Mouse (Mus musculus): ENCODE data around the gene Ak4. TPM values are rescaled to one million over a fixed set of nuclear protein-coding genes. Genes with fewer than 3 reads are reported as not detected.
"Not testable (repeated sequence)": the region's sequence is repeated elsewhere in the genome, so short reads cannot be mapped to it uniquely, and the experiment has no call there.

The Ak4 gene
- total and polyA plus RNA-seq, 2 experiments from 2014 or later: 5.3 to 18.4 TPM

DNA sequence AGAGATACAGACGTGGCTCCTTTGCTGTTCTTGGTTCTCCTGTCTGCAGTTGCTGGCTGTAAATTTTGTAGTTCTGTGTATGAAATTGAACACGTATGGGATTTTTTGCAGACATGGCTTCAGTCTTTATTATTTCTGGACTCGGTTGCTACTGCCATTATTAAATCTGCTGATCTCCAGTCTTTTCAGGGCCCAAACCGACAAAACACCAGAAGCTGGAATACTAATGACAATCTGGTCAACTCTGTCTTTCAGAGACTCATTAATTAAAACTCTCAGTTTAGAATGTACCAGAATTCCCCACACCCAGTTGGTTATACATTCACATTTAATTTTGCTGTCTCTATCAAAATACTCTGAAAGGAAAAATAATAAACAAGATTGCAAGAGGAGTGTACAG is 42.2 kb upstream of the Ak4 start:
- Histone ChIP-seq H3K9ac (replicated peaks; ENCODE audit: low read depth, low read length) (no peak overlapping the region), H3K27me3 (ENCODE audit: control insufficient read depth, insufficient read depth, low read length) (no peaks in the 10 kb centered on the region), H3K36me3 (replicated peaks; ENCODE audit: control insufficient read depth, insufficient read depth, low read length) (no peaks in the 10 kb centered on the region), H3K4me1 (ENCODE audit: control insufficient read depth, insufficient read depth) (no peaks in the 10 kb centered on the region), H3K27ac (ENCODE audit: low read depth) (no peak overlapping the region), H3K4me3 (ENCODE audit: low read depth, low read length) (no peak overlapping the region), H3K4me2 (ENCODE audit: low read depth, low read length) (no peak overlapping the region), H3K9me3 (replicated peaks; ENCODE audit: control insufficient read depth, low read length) (no peaks in the 10 kb centered on the region)
- WGBS: 80% methylated on average over 4 of the region's 4 CpGs
- no peak for DNase-seq (ENCODE audit: low spot score)
- TF ChIP-seq CTCF (IDR thresholded peaks at IDR 0.05; ENCODE audit: low read depth) (no peak), EP300 (IDR thresholded peaks at IDR 0.05; ENCODE audit: low read depth) (no peak)
- ATAC-seq (ENCODE audit: insufficient read depth, low read depth): no peak

GRCm38 (mm10) chr4:101378241-101378640 is 40.8 kb upstream of the Ak4 start:
- Histone ChIP-seq H3K36me3 (replicated peaks; ENCODE audit: control insufficient read depth, insufficient read depth, low read length) (no peaks in the 10 kb centered on the region), H3K9ac (replicated peaks; ENCODE audit: low read depth, low read length) (no peak overlapping the region), H3K4me1 (ENCODE audit: control insufficient read depth, insufficient read depth) (no peaks in the 10 kb centered on the region), H3K9me3 (replicated peaks; ENCODE audit: control insufficient read depth, low read length) (no peaks in the 10 kb centered on the region), H3K4me2 (ENCODE audit: low read depth, low read length) (no peak overlapping the region), H3K27ac (ENCODE audit: low read depth) (no peak overlapping the region), H3K4me3 (ENCODE audit: low read depth, low read length) (no peak overlapping the region), H3K27me3 (ENCODE audit: control insufficient read depth, insufficient read depth, low read length) (no peaks in the 10 kb centered on the region)
- DNase-seq (ENCODE audit: low spot score): no peak
- 20% methylated on average over 4 of the region's 4 CpGs for WGBS
- TF ChIP-seq CTCF (IDR thresholded peaks at IDR 0.05; ENCODE audit: low read depth) (no peak), EP300 (IDR thresholded peaks at IDR 0.05; ENCODE audit: low read depth) (no peak)
- ATAC-seq (ENCODE audit: insufficient read depth, low read depth): 0 out of 2 replicates have a peak, but pooled peaks have one; percentile 14

GRCm38 (mm10) chr4:101378778-101379177 is 40.3 kb upstream of the Ak4 start:
- DNase-seq (ENCODE audit: low spot score) (no peak), ATAC-seq (ENCODE audit: insufficient read depth, low read depth) (no peak)
- Histone ChIP-seq H3K36me3 (replicated peaks; ENCODE audit: control insufficient read depth, insufficient read depth, low read length) (no peaks in the 10 kb centered on the region), H3K9ac (replicated peaks; ENCODE audit: low read depth, low read length) (no peak overlapping the region), H3K27me3 (ENCODE audit: control insufficient read depth, insufficient read depth, low read length) (no peaks in the 10 kb centered on the region), H3K4me2 (ENCODE audit: low read depth, low read length) (no peak overlapping the region), H3K9me3 (replicated peaks; ENCODE audit: control insufficient read depth, low read length) (no peaks in the 10 kb centered on the region), H3K4me3 (ENCODE audit: low read depth, low read length) (no peak overlapping the region), H3K27ac (ENCODE audit: low read depth) (no peak overlapping the region), H3K4me1 (ENCODE audit: control insufficient read depth, insufficient read depth) (no peaks in the 10 kb centered on the region)
- TF ChIP-seq CTCF (IDR thresholded peaks at IDR 0.05; ENCODE audit: low read depth) (no peak), EP300 (IDR thresholded peaks at IDR 0.05; ENCODE audit: low read depth) (no peak)
- WGBS: 72% methylated on average over 4 of the region's 4 CpGs

GRCm38 (mm10) chr4:101385002-101385401 is 34.1 kb upstream of the Ak4 start:
- WGBS: 44% methylated on average over 2 of the region's 2 CpGs
- TF ChIP-seq EP300 (IDR thresholded peaks at IDR 0.05; ENCODE audit: low read depth) (no peak), CTCF (IDR thresholded peaks at IDR 0.05; ENCODE audit: low read depth) (peak; percentile 35; the same call in 1 of the 2 replicates)
- no peaks in the 10 kb centered on the region for H3K27me3 ChIP-seq (ENCODE audit: control insufficient read depth, insufficient read depth, low read length)
- no peak for DNase-seq (ENCODE audit: low spot score)
- H3K9ac ChIP-seq (replicated peaks; ENCODE audit: low read depth, low read length): no peak overlapping the region
- H3K4me3 ChIP-seq (ENCODE audit: low read depth, low read length): no peak overlapping the region
- no peaks in the 10 kb centered on the region for H3K36me3 ChIP-seq (replicated peaks; ENCODE audit: control insufficient read depth, insufficient read depth, low read length)
- no peaks in the 10 kb centered on the region for H3K9me3 ChIP-seq (replicated peaks; ENCODE audit: control insufficient read depth, low read length)
- no peak for ATAC-seq (ENCODE audit: insufficient read depth, low read depth)
- no peak overlapping the region for H3K4me2 ChIP-seq (ENCODE audit: low read depth, low read length)
- H3K27ac ChIP-seq (ENCODE audit: low read depth): no peak overlapping the region
- no peaks in the 10 kb centered on the region for H3K4me1 ChIP-seq (ENCODE audit: control insufficient read depth, insufficient read depth)

- Histone ChIP-seq H3K27ac (ENCODE audit: low read depth) (no peak overlapping the region), H3K9ac (replicated peaks; ENCODE audit: low read depth, low read length) (no peak overlapping the region), H3K4me2 (ENCODE audit: low read depth, low read length) (no peak overlapping the region), H3K27me3 (ENCODE audit: control insufficient read depth, insufficient read depth, low read length) (no peaks in the 10 kb centered on the region), H3K4me3 (ENCODE audit: low read depth, low read length) (no peak overlapping the region), H3K9me3 (replicated peaks; ENCODE audit: control insufficient read depth, low read length) (no peaks in the 10 kb centered on the region), H3K4me1 (ENCODE audit: control insufficient read depth, insufficient read depth) (no peaks in the 10 kb centered on the region), H3K36me3 (replicated peaks; ENCODE audit: control insufficient read depth, insufficient read depth, low read length) (no peaks in the 10 kb centered on the region)
- no peak for DNase-seq (ENCODE audit: low spot score)
- ATAC-seq (ENCODE audit: insufficient read depth, low read depth): no peak
- TF ChIP-seq EP300 (IDR thresholded peaks at IDR 0.05; ENCODE audit: low read depth): no peak
- no peak for TF ChIP-seq CTCF (IDR thresholded peaks at IDR 0.05; ENCODE audit: low read depth)
- WGBS: 82% methylated on average over 8 of the region's 8 CpGs
Measured at GRCm38 (mm10) chr4:101388246-101388645, 30.8 kb upstream of the Ak4 start.

DNA sequence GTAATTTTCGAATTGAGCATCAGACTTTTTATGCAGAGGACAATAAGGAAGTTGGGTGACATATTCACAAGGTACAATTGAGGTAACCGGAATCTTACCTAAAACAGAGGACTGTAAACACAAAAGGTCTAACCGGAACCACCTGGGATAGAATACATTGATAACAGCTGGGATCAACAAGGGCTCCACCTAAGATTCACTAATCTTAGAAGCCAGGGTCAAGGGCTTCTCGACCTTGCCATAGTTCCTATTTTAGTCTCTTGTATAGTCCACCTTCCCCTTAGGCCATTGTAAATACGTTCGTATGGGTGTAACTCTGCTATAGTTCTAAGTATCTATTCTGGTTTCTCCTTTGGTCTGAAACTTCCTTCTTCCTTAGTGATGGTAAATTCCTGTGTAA is 30.4 kb upstream of the Ak4 start:
- H3K27me3 ChIP-seq (ENCODE audit: control insufficient read depth, insufficient read depth, low read length); H3K9me3 ChIP-seq (replicated peaks; ENCODE audit: control insufficient read depth, low read length); H3K4me3 ChIP-seq (ENCODE audit: low read depth, low read length); H3K4me1 ChIP-seq (ENCODE audit: control insufficient read depth, insufficient read depth); ATAC-seq (ENCODE audit: insufficient read depth, low read depth); H3K9ac ChIP-seq (replicated peaks; ENCODE audit: low read depth, low read length); H3K27ac ChIP-seq (ENCODE audit: low read depth); DNase-seq (ENCODE audit: low spot score); H3K4me2 ChIP-seq (ENCODE audit: low read depth, low read length); H3K36me3 ChIP-seq (replicated peaks; ENCODE audit: control insufficient read depth, insufficient read depth, low read length): not testable (repeated sequence)
- WGBS: 68% methylated on average over 6 of the region's 6 CpGs

All from heart, postnatal 0 days (tissue).